Mouse (Mus musculus) thymus, adult 2 months (tissue): Measurements from ENCODE around the gene Gm15737. TPM values are rescaled to one million over a fixed set of nuclear protein-coding genes. Genes with fewer than 3 reads are reported as not detected.

ENCODE experiments used
- DNase-seq: peaks from one replicate; pipeline ENCODE4 v3.0.0; 2021
- H3K27ac ChIP-seq: fragments of 200-500 bp; 2 replicates; pipeline ENCODE4 v1.5.1; 2012; ENCODE audit warnings: low read length, control low read depth; ENCODE audit not compliant: control insufficient read depth, insufficient read depth
- H3K27me3 ChIP-seq: fragments of 200-500 bp; 2 replicates; pipeline ENCODE4 v1.6.1; 2012; ENCODE audit warnings: mild to moderate bottlenecking, low read length, moderate library complexity, mixed read lengths; ENCODE audit not compliant: control insufficient read depth, insufficient read depth
- H3K36me3 ChIP-seq: fragments of 200-500 bp; 2 replicates; pipeline ENCODE4 v1.6.1; 2012; ENCODE audit warnings: mild to moderate bottlenecking, low read length, moderate library complexity; ENCODE audit not compliant: control insufficient read depth, insufficient read depth
- H3K4me1 ChIP-seq: fragments of 200-500 bp; replicated peaks from 2 replicates; pipeline ENCODE4 v1.6.1; 2012; ENCODE audit warnings: low read length; ENCODE audit not compliant: control insufficient read depth, insufficient read depth
- H3K4me3 ChIP-seq: fragments of 200-500 bp; 2 replicates; pipeline ENCODE4 v1.5.1; 2012; ENCODE audit warnings: mild to moderate bottlenecking, low read length, control low read depth, moderate library complexity; ENCODE audit not compliant: control insufficient read depth, insufficient read depth
- CTCF ChIP-seq: fragments of 200-500 bp; IDR thresholded peaks from 2 replicates; pipeline ENCODE4 v1.5.1; 2012; ENCODE audit warnings: mild to moderate bottlenecking, control low read depth, low read length, moderate library complexity, borderline replicate concordance; ENCODE audit not compliant: control insufficient read depth, poor library complexity, insufficient read depth; ENCODE audit errors: extremely low read depth
- POLR2A ChIP-seq: fragments of 200-500 bp; IDR thresholded peaks from 2 replicates; pipeline ENCODE4 v1.6.1; 2012; ENCODE audit warnings: mild to moderate bottlenecking, low read length, control low read depth, moderate library complexity; ENCODE audit not compliant: control insufficient read depth, poor library complexity, insufficient read depth; ENCODE audit errors: extremely low read depth
- WGBS: fragments of 180-500 bp; shearing (Covaris S2); methylation state at CpG from one replicate; pipeline ENCODE4 v1.1.7; 2018; 5-methylcytosine and 5-hydroxymethylcytosine counted together
- polyA plus RNA-seq: library from polyadenylated mRNA; depleted of rRNA; stranded (reverse); fragments of >200 nt; gene quantifications from 2 replicates; pipeline ENCODE4 v1.2.3, GENCODE M21; 2012

Gene Gm15737
- polyA plus RNA-seq, 1 experiment: not detected

DNA sequence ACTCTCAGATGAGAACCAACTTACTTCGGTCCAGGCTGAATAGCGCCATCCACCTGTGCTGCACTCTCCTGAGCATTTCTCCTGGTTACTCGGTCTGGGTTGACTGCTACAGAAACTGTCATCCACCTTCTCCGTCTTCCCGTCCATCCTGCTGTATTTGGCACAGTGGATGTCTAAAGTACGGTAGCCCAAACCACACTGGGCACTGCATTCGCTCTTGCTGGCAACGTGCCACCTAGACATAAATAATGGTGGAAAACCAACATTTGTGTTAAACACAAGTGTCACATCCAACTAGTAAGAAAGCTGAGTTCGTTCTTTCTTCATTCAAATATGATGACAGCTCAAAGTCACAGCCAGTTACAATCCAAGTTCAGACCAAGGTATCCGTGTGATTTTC is 3.6 kb downstream of the Gm15737 start:
- H3K4me1 ChIP-seq: no peaks in the 10 kb centered on the region
- H3K27me3 ChIP-seq: no peaks in the 10 kb centered on the region
- TF ChIP-seq POLR2A (no peak), CTCF (no peak)
- H3K27ac ChIP-seq: no peak overlapping the region
- 87% methylated on average over 10 of the region's 10 CpGs for WGBS
- no peaks in the 10 kb centered on the region for H3K36me3 ChIP-seq
- DNase-seq: no peak
- no peak overlapping the region for H3K4me3 ChIP-seq

DNA sequence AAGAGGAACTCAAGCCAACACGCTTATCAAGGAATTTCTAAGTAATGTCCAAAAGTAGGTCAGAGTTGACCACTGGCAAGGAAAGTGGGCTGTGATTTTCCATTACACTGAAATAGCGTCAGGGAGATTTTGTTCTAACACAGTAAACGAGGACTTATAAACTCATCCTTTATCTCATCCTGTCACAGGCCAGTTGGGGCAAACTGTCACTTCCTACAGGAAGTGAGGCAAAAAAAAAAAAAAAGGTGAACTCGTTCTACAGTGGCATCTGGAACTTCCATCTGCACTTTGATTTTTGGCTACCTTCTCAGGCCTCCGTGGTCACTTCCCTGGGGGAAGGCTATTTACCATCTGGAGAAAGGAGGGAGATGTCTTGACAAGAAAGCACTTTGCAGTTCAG is 5.7 kb downstream of the Gm15737 start:
- H3K4me1 ChIP-seq: no peaks in the 10 kb centered on the region
- TF ChIP-seq POLR2A (no peak), CTCF (no peak)
- H3K27ac ChIP-seq: no peak overlapping the region
- no peaks in the 10 kb centered on the region for H3K36me3 ChIP-seq
- no peaks in the 10 kb centered on the region for H3K27me3 ChIP-seq
- 9% methylated on average over 5 of the region's 5 CpGs for WGBS
- H3K4me3 ChIP-seq: no peak overlapping the region
- no peak for DNase-seq

DNA sequence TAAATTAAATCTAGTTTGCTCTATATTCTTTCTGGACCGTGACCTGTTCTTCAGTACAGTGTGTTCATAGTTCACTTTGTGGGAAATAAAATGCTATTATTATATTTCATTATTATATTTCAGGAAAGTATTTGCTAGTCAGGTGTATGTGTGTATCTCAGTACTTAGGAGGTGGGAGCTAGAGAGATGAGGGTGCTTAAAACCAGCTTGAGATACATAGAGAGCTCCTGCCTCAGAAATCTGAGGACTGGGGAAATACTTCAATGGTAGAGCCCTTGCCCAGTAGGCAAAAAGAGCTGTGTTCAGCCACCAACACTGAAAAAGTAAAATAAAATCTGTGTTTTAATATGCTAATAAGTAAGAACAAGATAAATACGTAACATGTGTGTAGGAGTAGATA is 6.2 kb downstream of the Gm15737 start:
- no peak overlapping the region for H3K4me3 ChIP-seq
- DNase-seq: no peak
- no peaks in the 10 kb centered on the region for H3K4me1 ChIP-seq
- TF ChIP-seq CTCF (no peak), POLR2A (no peak)
- H3K27me3 ChIP-seq: no peaks in the 10 kb centered on the region
- H3K27ac ChIP-seq: no peak overlapping the region
- H3K36me3 ChIP-seq: no peaks in the 10 kb centered on the region
- WGBS: 84% methylated on average over 2 of the region's 2 CpGs

DNA sequence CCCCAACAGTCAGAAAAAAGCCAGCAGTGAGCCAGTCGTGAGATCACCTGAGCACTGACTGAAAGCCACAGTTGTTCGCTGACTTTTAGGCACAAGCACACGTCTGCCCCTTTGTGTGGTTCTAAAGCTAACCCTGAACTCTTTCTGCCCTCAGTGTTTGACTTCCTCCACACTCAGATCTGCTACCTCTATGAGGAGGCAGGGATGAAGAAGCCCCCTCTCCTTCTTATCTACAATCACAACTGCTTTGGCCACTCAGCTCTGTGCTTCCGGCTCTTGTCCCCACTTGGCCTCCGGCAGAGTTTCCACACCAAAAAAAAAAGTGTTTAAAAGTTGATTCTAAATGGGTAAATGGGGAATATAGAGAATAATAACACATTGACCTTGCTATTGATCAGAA is 7.0 kb downstream of the Gm15737 start:
- Histone ChIP-seq H3K27ac (no peak overlapping the region), H3K27me3 (no peaks in the 10 kb centered on the region), H3K4me1 (no peaks in the 10 kb centered on the region), H3K36me3 (no peaks in the 10 kb centered on the region), H3K4me3 (no peak overlapping the region)
- no peak for DNase-seq
- no peak for TF ChIP-seq POLR2A
- 31% methylated on average over 5 of the region's 5 CpGs for WGBS

DNA sequence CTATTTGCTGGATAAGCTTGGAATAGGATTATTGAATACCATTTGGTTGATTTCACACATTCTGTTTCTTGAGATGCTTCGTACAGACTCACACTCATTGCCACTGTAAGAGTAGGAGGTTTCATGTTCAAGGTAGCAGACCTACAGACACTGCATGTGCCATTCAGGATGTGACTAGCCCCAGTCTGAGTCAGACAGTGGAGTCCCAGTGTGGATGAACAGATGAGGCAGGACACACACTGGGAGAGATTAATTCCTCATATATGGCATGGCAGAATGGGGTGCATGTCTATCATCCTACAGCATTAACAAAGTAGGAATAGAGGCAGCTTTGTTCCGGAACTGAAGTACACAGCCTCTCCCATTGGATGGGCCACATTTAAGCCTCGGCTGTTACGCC is 8.1 kb downstream of the Gm15737 start:
- no peak for DNase-seq
- TF ChIP-seq POLR2A (no peak), CTCF (no peak)
- no peaks in the 10 kb centered on the region for H3K36me3 ChIP-seq
- no peaks in the 10 kb centered on the region for H3K27me3 ChIP-seq
- no peak overlapping the region for H3K4me3 ChIP-seq
- WGBS: 97% methylated on average over 4 of the region's 4 CpGs
- no peak overlapping the region for H3K27ac ChIP-seq
- no peaks in the 10 kb centered on the region for H3K4me1 ChIP-seq

DNA sequence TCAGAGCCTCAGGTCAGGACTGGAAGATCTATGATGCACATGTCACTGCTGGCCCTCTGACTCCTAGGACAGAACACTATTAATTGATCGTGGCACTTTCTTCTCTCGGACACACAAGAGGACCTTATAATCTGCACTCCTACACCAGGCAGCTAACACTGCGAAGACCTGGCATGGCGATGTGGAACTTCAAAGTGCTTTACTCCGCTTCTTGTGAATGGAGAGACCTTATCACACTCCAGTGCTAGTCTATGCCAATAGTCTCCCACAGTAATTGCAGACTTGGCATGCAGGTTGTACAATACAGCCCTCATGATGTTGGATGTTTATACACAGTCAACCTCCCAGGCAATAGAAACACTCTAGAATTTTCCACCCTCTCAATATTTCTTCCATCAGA is 9.6 kb downstream of the Gm15737 start:
- Histone ChIP-seq H3K36me3 (no peaks in the 10 kb centered on the region), H3K4me3 (no peak overlapping the region), H3K27ac (no peak overlapping the region), H3K27me3 (no peaks in the 10 kb centered on the region), H3K4me1 (no peaks in the 10 kb centered on the region)
- TF ChIP-seq CTCF: no peak
- no peak for TF ChIP-seq POLR2A
- WGBS: 98% methylated on average over 5 of the region's 5 CpGs
- no peak for DNase-seq

DNA sequence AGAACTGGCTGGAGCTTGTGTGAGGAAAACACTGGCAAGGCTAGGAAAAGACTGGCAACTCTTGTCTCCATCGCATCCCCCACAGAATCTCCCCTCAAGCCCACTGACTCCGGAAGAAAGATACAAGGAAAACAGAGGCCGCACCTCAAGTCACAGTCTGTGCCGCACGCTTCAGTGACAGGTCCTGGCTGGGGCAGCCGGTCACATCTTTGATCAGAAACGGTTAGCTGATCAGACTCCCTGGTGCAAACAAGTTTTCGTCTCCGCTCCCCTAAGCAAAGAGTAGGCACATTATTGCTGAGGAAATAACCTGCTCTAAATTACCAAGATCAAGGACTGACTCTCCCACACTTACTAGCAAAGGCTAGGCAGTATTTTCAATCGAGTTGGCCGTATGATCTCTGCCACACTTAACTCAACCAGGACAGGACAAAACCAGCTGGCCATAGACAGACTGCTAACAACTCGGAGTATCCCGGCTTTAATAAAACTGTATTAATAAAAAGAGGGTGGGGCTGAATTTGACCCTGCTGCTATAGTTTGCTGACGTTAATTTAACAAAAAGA is 10.6 kb downstream of the Gm15737 start:
- TF ChIP-seq CTCF: no peak
- no peak for TF ChIP-seq POLR2A
- H3K4me1 ChIP-seq: no peaks in the 10 kb centered on the region
- no peak overlapping the region for H3K27ac ChIP-seq
- no peak overlapping the region for H3K4me3 ChIP-seq
- H3K36me3 ChIP-seq: no peaks in the 10 kb centered on the region
- DNase-seq: no peak
- H3K27me3 ChIP-seq: no peaks in the 10 kb centered on the region
- WGBS: 95% methylated on average over 14 of the region's 14 CpGs
